Mouse (Mus musculus): Measurements from ENCODE around the gene Hist2h2bb. TPM values are rescaled to one million over a fixed set of nuclear protein-coding genes. Genes with fewer than 3 reads are reported as not detected.

Hist2h2bb gene
- polyA plus RNA-seq, 1 experiment from 2014 or later: 2.3 TPM

DNA sequence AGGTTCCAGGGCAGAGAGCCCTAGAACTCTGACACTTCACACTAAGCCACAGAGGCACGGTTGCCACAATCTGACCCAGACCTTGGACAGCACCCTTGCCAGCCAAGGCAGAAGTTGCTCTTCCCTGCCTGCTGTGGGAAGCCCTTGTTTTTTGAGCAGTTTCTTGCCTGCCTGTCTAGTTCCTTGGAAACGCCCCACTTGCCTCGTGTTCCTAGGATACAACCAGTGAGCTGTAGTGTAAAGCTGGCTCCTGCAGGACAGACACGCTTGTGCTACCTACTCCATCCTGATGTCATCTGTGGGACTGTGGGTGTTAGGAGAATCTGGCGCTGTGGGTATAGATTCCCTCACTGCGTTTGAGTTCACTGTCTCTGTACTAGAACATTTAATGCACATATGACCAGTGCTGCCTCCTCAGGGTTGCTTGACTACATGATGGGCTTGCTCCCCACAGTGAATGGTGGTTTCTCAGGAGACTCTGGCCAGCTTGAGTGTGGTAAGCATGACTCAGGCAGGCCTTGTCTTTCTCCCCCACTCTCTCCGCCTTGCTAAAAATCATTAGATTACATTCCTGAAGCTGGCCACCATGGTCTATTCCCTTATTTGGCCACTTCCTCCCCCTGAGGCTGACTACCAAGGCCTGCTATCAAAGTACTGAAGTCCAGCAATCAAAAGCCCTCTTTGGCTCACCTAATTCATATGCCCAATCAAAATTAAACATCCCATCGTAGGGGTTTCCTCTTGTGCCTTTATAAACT lies 43.0 kb downstream of the Hist2h2bb start:
- H3K9me3 ChIP-seq (ENCODE audit: control insufficient read depth): no peaks in the 10 kb centered on the region
- H3K27ac ChIP-seq (ENCODE audit: low read depth, low read length): no peak overlapping the region
- 57% methylated on average over 8 of the region's 8 CpGs for WGBS
- H3K4me3 ChIP-seq (ENCODE audit: low read depth, low read length): no peak overlapping the region
- H3K4me2 ChIP-seq (replicated peaks; ENCODE audit: low read depth): no peak overlapping the region
- no peak for ATAC-seq
- TF ChIP-seq CTCF (IDR thresholded peaks at IDR 0.05; ENCODE audit: low read depth): no peak
- H3K4me1 ChIP-seq (replicated peaks; ENCODE audit: control insufficient read depth, insufficient read depth, low read length): no peaks in the 10 kb centered on the region
- H3K36me3 ChIP-seq (ENCODE audit: control insufficient read depth, insufficient read depth): no peaks in the 10 kb centered on the region
- H3K27me3 ChIP-seq (replicated peaks; ENCODE audit: control insufficient read depth, insufficient read depth, low read length): peaks cover 3% of the 10 kb centered on the region; the same call in 1 of the 2 replicates
- no peak overlapping the region for H3K9ac ChIP-seq (ENCODE audit: low read depth, low read length)

Small RNAs within 50 kb of the gene (microRNA-seq; reads per million reads assigned to microRNA genes)
- not detected for gene Gm44492
- not detected for gene Gm47311
- gene Gm47313: not detected

Other genes with a start within 250 kb of the Hist2h2bb start
- 22.5 and 27.1 TPM in 2 replicates for gene Vps45, start 211.3 kb upstream of the Hist2h2bb start, polyA plus RNA-seq (2015; fragmentation: Nextera tagmentation; extraction: Ambion mirVana)
- gene Otud7b, start 165.2 kb upstream of the Hist2h2bb start, polyA plus RNA-seq (2015; fragmentation: Nextera tagmentation; extraction: Ambion mirVana): 16.6 and 17.0 TPM in 2 replicates
- gene Mtmr11, start 107.7 kb upstream of the Hist2h2bb start, polyA plus RNA-seq (2015; fragmentation: Nextera tagmentation; extraction: Ambion mirVana): 28.7 and 34.5 TPM in 2 replicates
- 63.5 and 66.8 TPM in 2 replicates for gene Sf3b4, start 97.4 kb upstream of the Hist2h2bb start, polyA plus RNA-seq (2015; fragmentation: Nextera tagmentation; extraction: Ambion mirVana)
- 2.3 and 3.5 TPM in 2 replicates for gene Sv2a, start 88.6 kb upstream of the Hist2h2bb start, polyA plus RNA-seq (2015; fragmentation: Nextera tagmentation; extraction: Ambion mirVana)
- 56.4 and 60.7 TPM in 2 replicates for gene Bola1, start 50.0 kb upstream of the Hist2h2bb start, polyA plus RNA-seq (2015; fragmentation: Nextera tagmentation; extraction: Ambion mirVana)
- 0.42 TPM in 1 of 2 replicates, not detected in the other for gene Hist2h2ab, start 49.9 kb upstream of the Hist2h2bb start, polyA plus RNA-seq (2015; fragmentation: Nextera tagmentation; extraction: Ambion mirVana)
- gene Hist2h2ac, start 48.9 kb upstream of the Hist2h2bb start, polyA plus RNA-seq (2015; fragmentation: Nextera tagmentation; extraction: Ambion mirVana): 2.3 and 3.4 TPM in 2 replicates
- 1.5 and 2.2 TPM in 2 replicates for gene Hist2h2be, start 48.6 kb upstream of the Hist2h2bb start, polyA plus RNA-seq (2015; fragmentation: Nextera tagmentation; extraction: Ambion mirVana)
- 1.1 and 1.5 TPM in 2 replicates for gene Hist2h3c2, start 30.6 kb upstream of the Hist2h2bb start, polyA plus RNA-seq (2015; fragmentation: Nextera tagmentation; extraction: Ambion mirVana)
- gene Hist2h2aa2, start 29.5 kb upstream of the Hist2h2bb start, polyA plus RNA-seq (2015; fragmentation: Nextera tagmentation; extraction: Ambion mirVana): 87.4 and 108 TPM in 2 replicates
- gene Hist2h2aa1, start 24.3 kb upstream of the Hist2h2bb start, polyA plus RNA-seq (2015; fragmentation: Nextera tagmentation; extraction: Ambion mirVana): 30.6 and 55.7 TPM in 2 replicates
- gene Hist2h3c1, start 23.1 kb upstream of the Hist2h2bb start, polyA plus RNA-seq (2015; fragmentation: Nextera tagmentation; extraction: Ambion mirVana): 0.42 and 1.1 TPM in 2 replicates
- gene Hist2h4, start 6.4 kb upstream of the Hist2h2bb start, polyA plus RNA-seq (2015; fragmentation: Nextera tagmentation; extraction: Ambion mirVana): 2.1 and 4.7 TPM in 2 replicates
- 13.3 and 19.9 TPM in 2 replicates for gene Hist2h3b, start 1.1 kb upstream of the Hist2h2bb start, polyA plus RNA-seq (2015; fragmentation: Nextera tagmentation; extraction: Ambion mirVana)
- gene Fcgr1, start 24.2 kb downstream of the Hist2h2bb start, polyA plus RNA-seq (2015; fragmentation: Nextera tagmentation; extraction: Ambion mirVana): 2.7 TPM in 2 replicates
- gene BC107364, start 182.6 kb downstream of the Hist2h2bb start, polyA plus RNA-seq (2015; fragmentation: Nextera tagmentation; extraction: Ambion mirVana): 0.54 and 0.56 TPM in 2 replicates